In the genomic region with DNA sequence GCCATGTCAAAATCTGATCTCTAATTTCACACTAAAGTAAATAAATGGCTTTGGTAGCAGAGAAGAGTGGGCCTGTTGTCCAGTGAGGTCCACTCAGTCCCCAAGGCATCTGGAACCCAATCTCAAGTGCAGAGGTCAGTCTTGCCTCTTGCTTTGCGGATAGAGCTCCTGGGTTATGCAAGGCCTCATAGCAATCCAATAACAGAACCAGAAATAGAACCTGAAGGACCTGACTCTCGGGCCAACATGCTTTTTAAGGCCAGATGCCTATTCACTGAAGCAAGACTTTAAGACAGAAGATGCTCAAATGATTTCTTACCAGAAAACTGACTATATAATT, we compare ENCODE assay signal across 7 mouse cellular contexts. TPM values are rescaled to one million over a fixed set of nuclear protein-coding genes. Genes with fewer than 3 reads are reported as not detected.
DNase-seq lines count a peak whose midpoint lies in the region; ATAC-seq lines count a peak whose summit lies in the region.

No protein-coding gene starts in this region.

- WGBS in kidney, embryonic 15.5 days, result 80% methylated on average over 2 of the region's 2 CpGs
- 76% methylated on average over 2 of the region's 2 CpGs for WGBS in midbrain, embryonic 10.5 days

- H3K36me3 ChIP-seq in kidney, embryonic 15.5 days, result no peaks in the 10 kb centered on the region
- no peaks in the 10 kb centered on the region for H3K36me3 ChIP-seq in midbrain, embryonic 10.5 days

- peak overlapping the region; percentile 75 for H3K4me3 ChIP-seq in kidney, embryonic 15.5 days (replicated peaks)
- H3K4me3 ChIP-seq in midbrain, embryonic 10.5 days, result peak overlapping the region; percentile 87

- no peaks in the 10 kb centered on the region for H3K9me3 ChIP-seq in kidney, embryonic 15.5 days (replicated peaks)
- H3K9me3 ChIP-seq in midbrain, embryonic 10.5 days (replicated peaks), result no peaks in the 10 kb centered on the region

- H3K4me1 ChIP-seq in kidney, embryonic 15.5 days, result peaks cover 13% of the 10 kb centered on the region
- H3K4me1 ChIP-seq in midbrain, embryonic 10.5 days, result peaks cover 26% of the 10 kb centered on the region

- DNase-seq in 3T3-L1 (ENCODE audit: low read depth, low spot score), result peak; percentile 36
- peak; percentile 54 for DNase-seq in NIH3T3 (ENCODE audit: low read depth)
- peak; percentile 43 for DNase-seq in heart, adult 8-10 months (ENCODE audit: low spot score)
- no peak for DNase-seq in midbrain, embryonic 10.5 days (ENCODE audit: low spot score)
- DNase-seq in ovary, postnatal 36 days (ENCODE audit: low spot score), result no peak

- no peaks in the 10 kb centered on the region for H3K27me3 ChIP-seq in kidney, embryonic 15.5 days
- no peaks in the 10 kb centered on the region for H3K27me3 ChIP-seq in midbrain, embryonic 10.5 days (ENCODE audit: low read depth, poor library complexity, severe bottlenecking)

- H3K9ac ChIP-seq in kidney, embryonic 15.5 days, result no peak overlapping the region

- peak overlapping the region; percentile 74 for H3K4me2 ChIP-seq in kidney, embryonic 15.5 days

- 0 out of 2 replicates have a peak, but pooled peaks have one; percentile 2 for ATAC-seq in kidney, embryonic 15.5 days (replicated peaks; ENCODE audit: low FRiP score)
- no peak for ATAC-seq in erythroid progenitor cell, adult 5-6 weeks (replicated peaks; ENCODE audit: low FRiP score, poor library complexity, severe bottlenecking)

- H3K27ac ChIP-seq in kidney, embryonic 15.5 days, result no peak overlapping the region
- H3K27ac ChIP-seq in midbrain, embryonic 10.5 days (replicated peaks), result 0 out of 2 replicates have a peak overlapping the region, but pooled peaks have one; percentile 95

RNA-seq across cellular contexts. Expression of a gene that starts 0.4 kb away (rescaled TPM):
- total RNA-seq in heart, adult 8-10 months (2022), result 10 to 100 TPM; 38.6 to 45.9 (median 41.2) TPM
- polyA plus RNA-seq in kidney, embryonic 15.5 days (2015; fragmentation: Nextera tagmentation; extraction: Ambion mirVana), result 6.7 and 8.7 TPM in 2 replicates
- polyA plus RNA-seq in midbrain, embryonic 10.5 days (2016; fragmentation: Nextera tagmentation; extraction: Ambion mirVana), result 9.7 and 10.6 TPM in 2 replicates
- 18.4 and 33.1 TPM in 2 replicates for total RNA-seq in erythroid progenitor cell, adult 5-6 weeks (2015; ENCODE audit: low replicate concordance)
- total RNA-seq in erythroid progenitor cell, adult 5-6 weeks (2017; ENCODE audit: low replicate concordance), result 22.6 and 23.8 TPM in 2 replicates

Comparison
In these comparisons a context has a peak if more than half of its experiments do, and no peak if none do; other contexts are left out.
1. DNase-seq: peak in 3T3-L1 (single experiment), NIH3T3 (single experiment) and heart, adult 8-10 months (single experiment); none in midbrain, embryonic 10.5 days (single experiment) and ovary, postnatal 36 days (single experiment).